Mouse (Mus musculus) CD8-positive naive resting alpha-beta T cell, adult 2 months (primary cell): ENCODE data around the gene Dbnl.

Experiments used
- DNase-seq, 2 experiments: peaks; one replicate each; pipeline ENCODE4 v3.0.0; 2022; ENCODE audit warnings: low read depth in 2 of 2, low spot score in 2 of 2

Gene Dbnl

GRCm38 (mm10) chr11:5788056-5789014 lies at the start of gene Dbnl:
Gene Dbnl (plus strand): TSS chr11:5788488.
- peak; percentile 97 for DNase-seq

- DNase-seq = no peak
Measured at GRCm38 (mm10) chr11:5738888-5739632, 49.2 kb upstream of the Dbnl start.

- DNase-seq = no peak
Measured at GRCm38 (mm10) chr11:5739846-5740245, 48.4 kb upstream of the Dbnl start.

- DNase-seq = no peak
Measured at GRCm38 (mm10) chr11:5740599-5740964, 47.7 kb upstream of the Dbnl start.

- peak; percentile 67 for DNase-seq
Measured at GRCm38 (mm10) chr11:5740965-5741627, 47.2 kb upstream of the Dbnl start.

- no peak for DNase-seq
Measured at GRCm38 (mm10) chr11:5742106-5742505, 46.2 kb upstream of the Dbnl start.

- no peak for DNase-seq
Measured at GRCm38 (mm10) chr11:5744951-5745350, 43.3 kb upstream of the Dbnl start.

GRCm38 (mm10) chr11:5753755-5754154 lies 34.5 kb upstream of the Dbnl start:
- DNase-seq = no peak

- DNase-seq = peak; percentile 92 to 96
Measured at GRCm38 (mm10) chr11:5761820-5762632, 26.3 kb upstream of the Dbnl start, which contains the start of gene Urgcp. Gene Urgcp (minus strand): TSS chr11:5762376.

- DNase-seq = no peak
Measured at GRCm38 (mm10) chr11:5762633-5762982, 25.7 kb upstream of the Dbnl start.

- DNase-seq = no peak
Measured at GRCm38 (mm10) chr11:5766019-5766418, 22.3 kb upstream of the Dbnl start.

- DNase-seq = no peak
Measured at GRCm38 (mm10) chr11:5778481-5778880, 9.8 kb upstream of the Dbnl start.

- DNase-seq = no peak
Measured at GRCm38 (mm10) chr11:5780035-5780499, 8.2 kb upstream of the Dbnl start.

- no peak for DNase-seq
Measured at GRCm38 (mm10) chr11:5782199-5782944, 5.9 kb upstream of the Dbnl start.

GRCm38 (mm10) chr11:5785732-5786131 lies 2.6 kb upstream of the Dbnl start:
- no peak for DNase-seq

GRCm38 (mm10) chr11:5787671-5788055 lies 625 bp upstream of the Dbnl start:
- no peak for DNase-seq

- DNase-seq = no peak
Measured at GRCm38 (mm10) chr11:5789071-5789753, 924 bp downstream of the Dbnl start.

- DNase-seq = no peak
Measured at GRCm38 (mm10) chr11:5789754-5790333, 1.6 kb downstream of the Dbnl start.

- DNase-seq = no peak
Measured at GRCm38 (mm10) chr11:5790431-5790830, 2.1 kb downstream of the Dbnl start.
